Mouse (Mus musculus): ENCODE data around the gene Arfgef2. TPM values are rescaled to one million over a fixed set of nuclear protein-coding genes. Genes with fewer than 3 reads are reported as not detected.

Gene Arfgef2
- 3.5 and 4.0 TPM in 2 replicates for polyA plus RNA-seq (2014; fragmentation: Nextera tagmentation; extraction: Ambion mirVana)

- Histone ChIP-seq H3K9me3 (replicated peaks; ENCODE audit: control insufficient read depth, low read length) (no peaks in the 10 kb centered on the region), H3K4me1 (ENCODE audit: control insufficient read depth, insufficient read depth, low read length) (0 out of 2 replicates have a peak, but pooled peaks cover 3% of the 10 kb centered on the region), H3K27ac (replicated peaks; ENCODE audit: low read depth, low read length) (peak within 1 kb of the TSS; percentile 41), H3K4me3 (ENCODE audit: low read depth, low read length) (peak within 1 kb of the TSS; percentile 75), H3K4me2 (ENCODE audit: low read depth, low read length) (peak within 1 kb of the TSS; percentile 89), H3K27me3 (ENCODE audit: control insufficient read depth, insufficient read depth, low read length) (no peaks in the 10 kb centered on the region), H3K36me3 (replicated peaks; ENCODE audit: control insufficient read depth, insufficient read depth, low read depth, low read length) (no peaks in the 10 kb centered on the region), H3K9ac (replicated peaks; ENCODE audit: low read length) (peak within 1 kb of the TSS; percentile 79)
- under 1% methylated on average over 73 of the region's 76 CpGs for WGBS
- peak; percentile 88 for DNase-seq (ENCODE audit: low spot score)
- ATAC-seq (replicated peaks; ENCODE audit: insufficient number of reproducible peaks, low FRiP score, low TSS enrichment, low read depth) = peak; percentile 75
Observed at GRCm38 (mm10) chr2:166805250-166806172, at the start of gene Arfgef2. Gene Arfgef2 (plus strand): TSS chr2:166805588.

DNA sequence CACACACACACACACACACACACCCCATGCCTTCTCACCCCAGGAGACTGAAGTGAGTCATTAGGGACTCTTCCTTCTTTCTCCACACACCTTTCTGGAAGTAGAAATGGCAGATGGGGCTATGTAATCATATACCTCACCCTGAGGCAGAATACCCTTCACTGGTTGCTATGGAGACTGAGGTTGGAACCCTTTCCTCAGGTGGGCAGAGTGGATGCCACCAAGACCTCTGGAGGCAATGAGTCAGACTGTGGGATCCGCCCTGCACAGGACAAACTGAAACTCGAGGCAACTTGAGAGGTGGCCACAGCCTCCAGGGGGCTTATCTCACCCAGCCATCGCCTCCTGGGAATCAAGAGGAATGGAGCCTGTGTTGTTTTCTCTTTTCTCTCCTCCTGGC lies 47.4 kb upstream of the Arfgef2 start:
- 33% methylated on average over 3 of the region's 3 CpGs for WGBS
- DNase-seq (ENCODE audit: low spot score) = no peak
- H3K4me2 ChIP-seq (ENCODE audit: low read depth, low read length) = no peak overlapping the region
- H3K9ac ChIP-seq (replicated peaks; ENCODE audit: low read length) = no peak overlapping the region
- no peaks in the 10 kb centered on the region for H3K36me3 ChIP-seq (replicated peaks; ENCODE audit: control insufficient read depth, insufficient read depth, low read depth, low read length)
- no peak overlapping the region for H3K4me3 ChIP-seq (ENCODE audit: low read depth, low read length)
- no peaks in the 10 kb centered on the region for H3K27me3 ChIP-seq (ENCODE audit: control insufficient read depth, insufficient read depth, low read length)
- H3K27ac ChIP-seq (replicated peaks; ENCODE audit: low read depth, low read length) = no peak overlapping the region
- H3K4me1 ChIP-seq (ENCODE audit: control insufficient read depth, insufficient read depth, low read length) = no peaks in the 10 kb centered on the region
- no peak for ATAC-seq (replicated peaks; ENCODE audit: insufficient number of reproducible peaks, low FRiP score, low TSS enrichment, low read depth)
- no peaks in the 10 kb centered on the region for H3K9me3 ChIP-seq (replicated peaks; ENCODE audit: control insufficient read depth, low read length)

GRCm38 (mm10) chr2:166764051-166764450 lies 41.3 kb upstream of the Arfgef2 start:
- Histone ChIP-seq H3K27ac (replicated peaks; ENCODE audit: low read depth, low read length) (peak overlapping the region; percentile 48), H3K9me3 (replicated peaks; ENCODE audit: control insufficient read depth, low read length) (no peaks in the 10 kb centered on the region), H3K4me2 (ENCODE audit: low read depth, low read length) (no peak overlapping the region), H3K4me3 (ENCODE audit: low read depth, low read length) (no peak overlapping the region), H3K4me1 (ENCODE audit: control insufficient read depth, insufficient read depth, low read length) (peaks cover 3% of the 10 kb centered on the region; the same call in 1 of the 2 replicates), H3K27me3 (ENCODE audit: control insufficient read depth, insufficient read depth, low read length) (no peaks in the 10 kb centered on the region), H3K9ac (replicated peaks; ENCODE audit: low read length) (no peak overlapping the region), H3K36me3 (replicated peaks; ENCODE audit: control insufficient read depth, insufficient read depth, low read depth, low read length) (no peaks in the 10 kb centered on the region)
- ATAC-seq (replicated peaks; ENCODE audit: insufficient number of reproducible peaks, low FRiP score, low TSS enrichment, low read depth) (0 out of 2 replicates have a peak, but pooled peaks have one; percentile 71), DNase-seq (ENCODE audit: low spot score) (peak; percentile 73)
- WGBS = 10% methylated on average over 5 of the region's 5 CpGs

DNA sequence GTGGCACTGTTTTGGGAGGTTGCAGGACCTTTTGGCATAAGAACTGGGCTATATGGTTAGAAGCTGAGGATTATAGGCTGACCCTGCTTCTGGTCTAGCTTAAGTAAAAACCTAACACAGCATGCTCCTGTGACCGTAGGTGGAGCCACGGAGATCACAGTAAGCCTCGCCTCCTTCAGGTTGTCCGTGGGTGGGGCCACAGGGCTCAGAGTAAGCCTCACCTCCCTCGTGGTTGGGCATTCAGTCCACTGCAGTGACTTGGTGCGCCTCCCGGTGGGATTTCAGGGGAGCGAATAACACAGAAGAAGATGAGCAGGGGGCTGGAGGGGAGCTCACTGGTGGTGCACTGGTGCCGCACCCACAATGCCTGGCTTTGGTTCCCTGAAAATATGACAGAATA lies 37.8 kb upstream of the Arfgef2 start:
- no peaks in the 10 kb centered on the region for H3K9me3 ChIP-seq (replicated peaks; ENCODE audit: control insufficient read depth, low read length)
- no peak overlapping the region for H3K9ac ChIP-seq (replicated peaks; ENCODE audit: low read length)
- H3K27me3 ChIP-seq (ENCODE audit: control insufficient read depth, insufficient read depth, low read length) = no peaks in the 10 kb centered on the region
- H3K4me3 ChIP-seq (ENCODE audit: low read depth, low read length) = no peak overlapping the region
- no peak overlapping the region for H3K4me2 ChIP-seq (ENCODE audit: low read depth, low read length)
- no peaks in the 10 kb centered on the region for H3K36me3 ChIP-seq (replicated peaks; ENCODE audit: control insufficient read depth, insufficient read depth, low read depth, low read length)
- WGBS = 76% methylated on average over 9 of the region's 9 CpGs
- no peak overlapping the region for H3K27ac ChIP-seq (replicated peaks; ENCODE audit: low read depth, low read length)
- ATAC-seq (replicated peaks; ENCODE audit: insufficient number of reproducible peaks, low FRiP score, low TSS enrichment, low read depth) (no peak), DNase-seq (ENCODE audit: low spot score) (no peak)
- peaks cover 3% of the 10 kb centered on the region; the same call in 1 of the 2 replicates for H3K4me1 ChIP-seq (ENCODE audit: control insufficient read depth, insufficient read depth, low read length)

DNA sequence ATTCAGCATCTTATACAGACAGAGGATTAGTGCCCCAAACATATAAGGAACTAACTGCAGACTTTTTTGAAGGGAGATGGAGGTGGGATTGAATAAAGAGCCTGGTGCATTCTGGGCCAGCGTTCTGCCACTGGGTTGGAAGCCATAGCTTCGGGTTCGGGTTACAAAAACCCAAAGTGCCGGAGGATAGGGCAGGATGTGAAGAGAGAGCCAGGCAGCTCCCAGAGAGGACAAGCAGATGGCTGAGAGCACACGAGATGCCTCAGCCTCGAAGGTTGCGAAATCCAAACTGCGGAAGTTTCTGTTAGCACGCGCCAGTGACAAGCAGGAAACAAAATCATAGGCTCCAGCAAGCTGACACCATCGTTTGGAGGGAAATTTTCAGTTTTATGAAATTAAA lies 34.0 kb upstream of the Arfgef2 start:
- no peak overlapping the region for H3K4me3 ChIP-seq (ENCODE audit: low read depth, low read length)
- H3K36me3 ChIP-seq (replicated peaks; ENCODE audit: control insufficient read depth, insufficient read depth, low read depth, low read length) = no peaks in the 10 kb centered on the region
- ATAC-seq (replicated peaks; ENCODE audit: insufficient number of reproducible peaks, low FRiP score, low TSS enrichment, low read depth) = no peak
- H3K9ac ChIP-seq (replicated peaks; ENCODE audit: low read length) = no peak overlapping the region
- 48% methylated on average over 11 of the region's 11 CpGs for WGBS
- H3K4me2 ChIP-seq (ENCODE audit: low read depth, low read length) = no peak overlapping the region
- no peak overlapping the region for H3K27ac ChIP-seq (replicated peaks; ENCODE audit: low read depth, low read length)
- no peaks in the 10 kb centered on the region for H3K4me1 ChIP-seq (ENCODE audit: control insufficient read depth, insufficient read depth, low read length)
- H3K9me3 ChIP-seq (replicated peaks; ENCODE audit: control insufficient read depth, low read length) = no peaks in the 10 kb centered on the region
- no peaks in the 10 kb centered on the region for H3K27me3 ChIP-seq (ENCODE audit: control insufficient read depth, insufficient read depth, low read length)
- DNase-seq (ENCODE audit: low spot score) = peak; percentile 42

DNA sequence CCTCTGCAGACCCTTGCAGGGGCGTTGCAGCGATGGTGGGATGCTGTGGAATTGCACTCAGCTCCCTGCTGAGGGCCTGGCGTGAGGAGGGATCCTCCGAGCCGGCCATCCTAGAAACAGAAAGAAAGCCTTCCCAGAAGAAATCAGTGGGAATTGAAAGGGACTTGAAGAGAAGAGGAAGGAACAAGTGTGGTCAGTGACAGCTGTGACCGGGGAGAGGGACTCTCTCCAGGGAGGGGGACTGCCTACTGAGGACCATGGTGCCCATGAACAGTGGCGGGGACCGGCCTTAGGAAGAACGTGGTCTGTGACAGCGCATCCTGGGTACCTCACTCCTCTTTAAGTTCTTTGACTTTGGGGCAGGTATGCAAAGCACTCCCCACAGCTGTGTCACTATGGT lies 31.8 kb upstream of the Arfgef2 start:
- no peak overlapping the region for H3K27ac ChIP-seq (replicated peaks; ENCODE audit: low read depth, low read length)
- no peak overlapping the region for H3K9ac ChIP-seq (replicated peaks; ENCODE audit: low read length)
- 82% methylated on average over 10 of the region's 10 CpGs for WGBS
- ATAC-seq (replicated peaks; ENCODE audit: insufficient number of reproducible peaks, low FRiP score, low TSS enrichment, low read depth) (no peak), DNase-seq (ENCODE audit: low spot score) (no peak)
- no peak overlapping the region for H3K4me2 ChIP-seq (ENCODE audit: low read depth, low read length)
- H3K9me3 ChIP-seq (replicated peaks; ENCODE audit: control insufficient read depth, low read length) = no peaks in the 10 kb centered on the region
- H3K36me3 ChIP-seq (replicated peaks; ENCODE audit: control insufficient read depth, insufficient read depth, low read depth, low read length) = no peaks in the 10 kb centered on the region
- H3K4me1 ChIP-seq (ENCODE audit: control insufficient read depth, insufficient read depth, low read length) = no peaks in the 10 kb centered on the region
- H3K4me3 ChIP-seq (ENCODE audit: low read depth, low read length) = no peak overlapping the region
- H3K27me3 ChIP-seq (ENCODE audit: control insufficient read depth, insufficient read depth, low read length) = no peaks in the 10 kb centered on the region

- H3K9me3 ChIP-seq (replicated peaks; ENCODE audit: control insufficient read depth, low read length) = no peaks in the 10 kb centered on the region
- DNase-seq (ENCODE audit: low spot score) = no peak
- no peak for ATAC-seq (replicated peaks; ENCODE audit: insufficient number of reproducible peaks, low FRiP score, low TSS enrichment, low read depth)
Observed at GRCm38 (mm10) chr2:166774275-166774674, 31.1 kb upstream of the Arfgef2 start.

DNA sequence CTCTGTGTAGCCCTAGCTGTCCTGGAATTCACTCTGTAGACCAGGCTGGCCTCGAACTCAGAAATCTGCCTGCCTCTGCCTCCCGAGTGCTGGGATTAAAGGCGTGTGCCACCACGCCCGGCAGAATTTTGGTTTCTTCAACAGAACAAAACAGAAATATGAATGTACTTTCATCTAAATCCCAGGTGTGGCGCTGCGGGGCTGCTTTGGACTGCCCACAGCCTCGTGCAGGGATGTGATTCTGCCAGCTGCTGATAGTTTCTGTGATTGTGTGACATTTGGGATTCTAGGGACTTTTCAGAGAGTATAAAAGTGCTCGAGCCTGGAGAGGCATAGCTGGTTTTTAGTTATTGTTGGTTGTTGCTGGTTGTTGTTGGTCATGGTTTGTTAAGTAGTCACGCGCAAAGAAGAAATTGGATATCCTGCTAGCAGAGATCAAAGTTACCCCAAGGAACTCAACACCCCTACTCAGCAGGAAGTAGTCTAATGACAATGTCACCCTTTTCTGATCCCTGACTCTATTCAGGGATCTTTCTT lies 30.0 kb upstream of the Arfgef2 start:
- Histone ChIP-seq H3K9me3 (replicated peaks; ENCODE audit: control insufficient read depth, low read length) (no peaks in the 10 kb centered on the region), H3K4me2 (ENCODE audit: low read depth, low read length) (no peak overlapping the region), H3K9ac (replicated peaks; ENCODE audit: low read length) (no peak overlapping the region), H3K4me3 (ENCODE audit: low read depth, low read length) (no peak overlapping the region), H3K36me3 (replicated peaks; ENCODE audit: control insufficient read depth, insufficient read depth, low read depth, low read length) (no peaks in the 10 kb centered on the region), H3K27ac (replicated peaks; ENCODE audit: low read depth, low read length) (no peak overlapping the region), H3K27me3 (ENCODE audit: control insufficient read depth, insufficient read depth, low read length) (no peaks in the 10 kb centered on the region), H3K4me1 (ENCODE audit: control insufficient read depth, insufficient read depth, low read length) (no peaks in the 10 kb centered on the region)
- WGBS = 55% methylated on average over 11 of the region's 11 CpGs
- ATAC-seq (replicated peaks; ENCODE audit: insufficient number of reproducible peaks, low FRiP score, low TSS enrichment, low read depth) = no peak
- DNase-seq (ENCODE audit: low spot score) = peak; percentile 51

More at GRCm38 (mm10) chr2:166774275-166774674, 31.1 kb upstream of the Arfgef2 start:
- H3K9ac ChIP-seq (replicated peaks; ENCODE audit: low read length) = no peak overlapping the region
- 92% methylated on average over 10 of the region's 10 CpGs for whole genome bisulfite sequencing
- no peak overlapping the region for H3K27ac ChIP-seq (replicated peaks; ENCODE audit: low read depth, low read length)
- H3K4me2 ChIP-seq (ENCODE audit: low read depth, low read length) = no peak overlapping the region
- no peak overlapping the region for H3K4me3 ChIP-seq (ENCODE audit: low read depth, low read length)
- no peaks in the 10 kb centered on the region for H3K27me3 ChIP-seq (ENCODE audit: control insufficient read depth, insufficient read depth, low read length)
- no peaks in the 10 kb centered on the region for H3K36me3 ChIP-seq (replicated peaks; ENCODE audit: control insufficient read depth, insufficient read depth, low read depth, low read length)
- no peaks in the 10 kb centered on the region for H3K4me1 ChIP-seq (ENCODE audit: control insufficient read depth, insufficient read depth, low read length)
